Mouse (Mus musculus) thymus, adult 2 months (tissue): Measurements from ENCODE around the gene Ecel1. TPM values are rescaled to one million over a fixed set of nuclear protein-coding genes. Genes with fewer than 3 reads are reported as not detected.

Experiments used
- DNase-seq: peaks from one replicate; pipeline ENCODE4 v3.0.0; 2021
- H3K27ac ChIP-seq: fragments of 200-500 bp; 2 replicates; pipeline ENCODE4 v1.5.1; 2012; ENCODE audit warnings: low read length, control low read depth; ENCODE audit not compliant: control insufficient read depth, insufficient read depth
- H3K27me3 ChIP-seq: fragments of 200-500 bp; 2 replicates; pipeline ENCODE4 v1.6.1; 2012; ENCODE audit warnings: mild to moderate bottlenecking, low read length, moderate library complexity, mixed read lengths; ENCODE audit not compliant: control insufficient read depth, insufficient read depth
- H3K36me3 ChIP-seq: fragments of 200-500 bp; 2 replicates; pipeline ENCODE4 v1.6.1; 2012; ENCODE audit warnings: mild to moderate bottlenecking, low read length, moderate library complexity; ENCODE audit not compliant: control insufficient read depth, insufficient read depth
- H3K4me1 ChIP-seq: fragments of 200-500 bp; replicated peaks from 2 replicates; pipeline ENCODE4 v1.6.1; 2012; ENCODE audit warnings: low read length; ENCODE audit not compliant: control insufficient read depth, insufficient read depth
- H3K4me3 ChIP-seq: fragments of 200-500 bp; 2 replicates; pipeline ENCODE4 v1.5.1; 2012; ENCODE audit warnings: mild to moderate bottlenecking, low read length, control low read depth, moderate library complexity; ENCODE audit not compliant: control insufficient read depth, insufficient read depth
- CTCF ChIP-seq: fragments of 200-500 bp; IDR thresholded peaks from 2 replicates; pipeline ENCODE4 v1.5.1; 2012; ENCODE audit warnings: mild to moderate bottlenecking, control low read depth, low read length, moderate library complexity, borderline replicate concordance; ENCODE audit not compliant: control insufficient read depth, poor library complexity, insufficient read depth; ENCODE audit errors: extremely low read depth
- POLR2A ChIP-seq: fragments of 200-500 bp; IDR thresholded peaks from 2 replicates; pipeline ENCODE4 v1.6.1; 2012; ENCODE audit warnings: mild to moderate bottlenecking, low read length, control low read depth, moderate library complexity; ENCODE audit not compliant: control insufficient read depth, poor library complexity, insufficient read depth; ENCODE audit errors: extremely low read depth
- WGBS: fragments of 180-500 bp; shearing (Covaris S2); methylation state at CpG from one replicate; pipeline ENCODE4 v1.1.7; 2018; 5-methylcytosine and 5-hydroxymethylcytosine counted together
- polyA plus RNA-seq: library from polyadenylated mRNA; depleted of rRNA; stranded (reverse); fragments of >200 nt; gene quantifications from 2 replicates; pipeline ENCODE4 v1.2.3, GENCODE M21; 2012

Gene Ecel1
- polyA plus RNA-seq, 1 experiment: 2.4 TPM

- H3K27ac ChIP-seq: no peak overlapping the region
Measured at GRCm38 (mm10) chr1:87172316-87172715, 16.0 kb upstream of the Ecel1 start.

GRCm38 (mm10) chr1:87171312-87171711, 15.0 kb upstream of the Ecel1 start:
- Histone ChIP-seq H3K27me3 (no peaks in the 10 kb centered on the region; the same call in 1 of the 2 replicates), H3K4me3 (no peak overlapping the region), H3K4me1 (no peaks in the 10 kb centered on the region), H3K36me3 (no peaks in the 10 kb centered on the region), H3K27ac (no peak overlapping the region)
- TF ChIP-seq CTCF (no peak), POLR2A (no peak)
- WGBS: 84% methylated on average over 1 of the region's 1 CpGs
- DNase-seq: no peak

More at GRCm38 (mm10) chr1:87172316-87172715, 16.0 kb upstream of the Ecel1 start:
- Histone ChIP-seq H3K36me3 (no peaks in the 10 kb centered on the region), H3K27me3 (no peaks in the 10 kb centered on the region; the same call in 1 of the 2 replicates), H3K4me3 (no peak overlapping the region), H3K4me1 (no peaks in the 10 kb centered on the region)
- TF ChIP-seq CTCF: no peak
- TF ChIP-seq POLR2A: no peak
- no peak for DNase-seq
- 81% methylated on average over 9 of the region's 9 CpGs for WGBS

- no peaks in the 10 kb centered on the region for H3K4me1 ChIP-seq
- no peak for TF ChIP-seq POLR2A
- no peak for TF ChIP-seq CTCF
- H3K4me3 ChIP-seq: no peak overlapping the region
- H3K27ac ChIP-seq: no peak overlapping the region
- H3K27me3 ChIP-seq: no peaks in the 10 kb centered on the region; the same call in 1 of the 2 replicates
- DNase-seq: no peak
- WGBS: 23% methylated on average over 19 of the region's 19 CpGs
- no peaks in the 10 kb centered on the region for H3K36me3 ChIP-seq
Measured at GRCm38 (mm10) chr1:87170458-87170857, 14.1 kb upstream of the Ecel1 start.

GRCm38 (mm10) chr1:87164796-87165184, 8.5 kb upstream of the Ecel1 start:
- no peak overlapping the region for H3K4me3 ChIP-seq
- DNase-seq: no peak
- WGBS: 57% methylated on average over 9 of the region's 9 CpGs
- H3K27ac ChIP-seq: no peak overlapping the region
- H3K4me1 ChIP-seq: no peaks in the 10 kb centered on the region
- H3K27me3 ChIP-seq: no peaks in the 10 kb centered on the region
- TF ChIP-seq POLR2A (no peak), CTCF (no peak)
- no peaks in the 10 kb centered on the region for H3K36me3 ChIP-seq

- no peaks in the 10 kb centered on the region for H3K27me3 ChIP-seq
- no peak overlapping the region for H3K27ac ChIP-seq
- no peak for DNase-seq
- H3K4me1 ChIP-seq: no peaks in the 10 kb centered on the region
- H3K4me3 ChIP-seq: no peak overlapping the region
- TF ChIP-seq CTCF (no peak), POLR2A (no peak)
- 46% methylated on average over 11 of the region's 11 CpGs for WGBS
- no peaks in the 10 kb centered on the region for H3K36me3 ChIP-seq
Measured at GRCm38 (mm10) chr1:87164164-87164795, 8.0 kb upstream of the Ecel1 start.

- DNase-seq: no peak
- WGBS: 66% methylated on average over 3 of the region's 3 CpGs
- no peaks in the 10 kb centered on the region; the same call in 1 of the 2 replicates for H3K27me3 ChIP-seq
Measured at GRCm38 (mm10) chr1:87159396-87159795, 3.1 kb upstream of the Ecel1 start.

More at GRCm38 (mm10) chr1:87159396-87159795, 3.1 kb upstream of the Ecel1 start:
- no peak overlapping the region for H3K4me3 ChIP-seq
- no peak for TF ChIP-seq CTCF
- no peak for TF ChIP-seq POLR2A
- no peak overlapping the region for H3K27ac ChIP-seq
- no peaks in the 10 kb centered on the region for H3K36me3 ChIP-seq
- no peaks in the 10 kb centered on the region for H3K4me1 ChIP-seq
